Mouse (Mus musculus) heart, postnatal 36 days (tissue): Measurements from ENCODE around the gene Ankrd10. TPM values are rescaled to one million over a fixed set of nuclear protein-coding genes. Genes with fewer than 3 reads are reported as not detected.
"Not testable (repeated sequence)": the region's sequence is repeated elsewhere in the genome, so short reads cannot be mapped to it uniquely, and the experiment has no call there.

Source experiments
- DNase-seq, 2 experiments: peaks; one replicate each; pipeline ENCODE4 v3.0.0; 2021 to 2022
- intact Hi-C: fragments of 180-260 bp; cut with DNase I; formaldehyde crosslinking; loops from one replicate; pipeline ENCODE4 v1.15.1; 2025
- total RNA-seq, 2 experiments: library from RNA; stranded (reverse); gene quantifications; 2 replicates each; pipeline ENCODE4 v1.2.3; 2021

Gene Ankrd10
- 10 to 100 TPM; 22.1 to 26.0 TPM for total RNA-seq

DNA sequence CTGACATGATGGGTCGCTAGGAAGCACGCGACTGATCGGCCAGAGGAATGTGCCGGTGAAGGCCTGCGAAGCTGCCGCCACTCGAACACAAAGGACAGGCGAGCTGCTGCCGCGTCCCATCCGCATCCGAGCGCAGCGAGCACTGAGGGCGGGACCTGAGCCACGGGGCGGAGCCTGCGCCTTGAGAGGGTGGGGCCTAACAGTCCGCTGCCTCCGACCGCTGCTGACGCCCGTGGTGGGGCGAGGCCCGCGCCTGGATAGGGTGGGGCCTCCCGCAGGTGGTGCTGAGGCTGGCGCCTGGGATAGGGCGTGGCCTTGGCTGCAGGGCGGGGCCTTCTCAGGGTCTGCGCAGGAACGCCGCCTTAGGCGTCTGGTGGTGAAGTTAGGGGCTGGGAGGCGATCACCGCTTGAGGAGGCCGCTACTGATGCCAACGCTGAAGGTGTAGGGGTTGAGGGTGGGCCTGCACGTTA lies at the start of gene Ankrd10:
TSS of gene Ankrd10 (minus strand) at position 147 of the 471 bp plus-strand sequence.
- DNase-seq: peak; percentile 96
- intact Hi-C loops: loop anchor here (2.0 to 10.0 kb wide), 3 partner anchors 65 to 691 kb away; partner anchors contain the start of gene 1700016D06Rik

DNA sequence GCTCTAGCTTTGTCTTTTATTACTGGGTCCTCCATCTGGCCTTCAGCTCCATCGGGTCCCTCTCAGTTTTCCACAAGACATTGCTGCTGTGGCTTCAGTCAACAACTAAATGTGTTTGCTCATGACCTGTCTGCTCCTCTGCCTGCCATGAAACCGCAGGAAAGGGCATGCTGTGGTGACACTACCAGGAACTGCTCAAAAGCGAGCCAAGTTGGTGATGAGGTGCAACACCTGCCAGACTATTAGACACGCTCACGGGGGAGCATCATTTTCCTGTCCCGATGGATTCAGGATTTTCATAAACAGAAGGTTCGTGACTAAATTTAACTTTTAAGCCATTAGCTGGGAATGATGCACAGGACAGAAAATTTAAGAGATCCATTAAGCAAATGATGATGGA lies 49.0 kb upstream of the Ankrd10 start:
- DNase-seq: no peak
- intact Hi-C loops: no loop called here

DNA sequence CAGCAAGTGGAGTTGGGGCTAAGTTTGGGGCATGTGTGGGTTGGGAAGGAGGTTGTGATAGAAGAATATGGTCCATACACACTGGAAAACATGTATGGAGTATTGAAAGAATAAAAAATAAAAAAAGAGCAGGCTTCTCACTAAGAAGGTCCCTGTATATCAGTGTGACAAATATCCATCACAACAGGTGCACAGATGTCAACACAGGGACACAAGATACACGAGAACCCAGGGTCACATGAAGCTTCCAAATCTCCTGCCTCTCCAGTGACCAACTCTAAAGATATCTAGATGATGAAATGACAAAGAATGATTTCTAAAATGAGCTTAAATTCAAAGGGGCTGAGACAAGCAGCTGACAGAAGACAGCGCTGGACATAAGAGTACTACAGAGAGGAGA lies 32.8 kb upstream of the Ankrd10 start:
- no peak for DNase-seq
- intact Hi-C loops: no loop called here

DNA sequence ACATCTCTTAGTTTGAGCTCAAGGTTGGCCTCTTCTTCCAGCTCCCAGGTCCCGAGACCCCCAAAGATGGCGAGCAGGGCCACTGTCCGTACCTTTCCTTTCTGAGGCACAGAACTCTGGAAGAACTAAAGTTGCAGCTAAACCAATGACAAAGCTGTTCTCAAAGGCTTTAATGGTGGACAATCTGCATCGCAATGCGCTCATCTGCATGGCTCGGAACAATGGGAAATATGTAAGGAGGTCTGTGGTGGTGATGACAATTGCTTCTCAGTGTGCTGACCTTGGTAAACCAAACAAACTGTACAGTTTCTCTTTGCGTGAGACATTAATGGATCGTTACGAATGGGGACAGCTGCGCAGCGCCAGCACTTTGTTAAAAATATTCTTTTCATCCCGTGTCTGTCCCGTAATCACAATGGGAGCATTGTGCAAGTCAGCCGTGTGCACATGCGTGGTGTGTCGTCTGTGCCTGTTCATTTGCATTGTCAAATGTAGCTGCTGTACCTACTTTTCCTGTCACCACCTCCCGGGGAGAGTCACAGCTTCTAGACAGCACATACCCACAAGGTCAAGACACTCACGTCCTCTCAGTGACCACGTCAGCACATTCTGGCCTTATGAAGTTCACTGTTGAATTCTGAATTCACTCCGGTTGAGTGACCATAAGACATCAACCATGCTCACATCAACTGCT lies 30.6 kb upstream of the Ankrd10 start:
- intact Hi-C loops, DNase-seq: not testable (repeated sequence)

DNA sequence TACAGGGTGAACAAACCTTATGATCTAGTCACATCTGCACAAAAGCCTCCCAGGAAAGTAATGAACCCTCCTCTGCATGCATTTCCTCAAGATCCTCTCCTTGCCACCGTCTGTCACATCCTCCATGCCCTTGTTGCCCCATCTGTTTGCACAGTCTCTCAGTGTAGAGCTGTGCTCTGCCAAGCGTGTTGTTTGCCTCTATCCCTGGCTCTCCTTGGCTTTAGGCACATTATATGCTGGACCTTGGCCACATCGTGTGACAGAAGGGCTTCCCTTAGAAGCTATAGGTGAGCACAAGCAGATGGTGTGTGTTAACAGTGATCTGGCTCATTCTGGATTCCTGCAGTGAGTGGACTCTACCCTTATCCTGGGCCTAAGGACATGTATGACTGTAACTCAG lies 26.4 kb upstream of the Ankrd10 start:
- intact Hi-C loops: no loop called here
- no peak for DNase-seq

DNA sequence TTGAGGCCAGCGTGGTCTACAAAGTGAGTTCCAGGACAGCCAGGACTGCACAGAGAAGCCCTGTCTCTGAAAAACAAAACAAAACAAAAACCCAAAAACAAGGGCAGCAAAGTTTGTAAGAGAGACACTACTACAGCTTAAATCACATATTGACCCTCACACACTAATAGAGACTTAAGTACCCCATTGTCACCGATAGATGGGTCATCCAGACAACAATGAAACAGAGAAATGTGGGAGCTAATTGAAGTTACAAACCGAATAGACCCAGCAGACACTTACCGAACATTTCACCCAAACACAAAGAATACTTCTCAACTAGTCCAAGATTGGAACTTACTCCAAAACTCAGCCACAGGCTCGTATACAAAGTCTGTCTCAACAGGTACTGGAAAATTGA lies 14.5 kb upstream of the Ankrd10 start:
- DNase-seq: no peak
- intact Hi-C loops: no loop called here

DNA sequence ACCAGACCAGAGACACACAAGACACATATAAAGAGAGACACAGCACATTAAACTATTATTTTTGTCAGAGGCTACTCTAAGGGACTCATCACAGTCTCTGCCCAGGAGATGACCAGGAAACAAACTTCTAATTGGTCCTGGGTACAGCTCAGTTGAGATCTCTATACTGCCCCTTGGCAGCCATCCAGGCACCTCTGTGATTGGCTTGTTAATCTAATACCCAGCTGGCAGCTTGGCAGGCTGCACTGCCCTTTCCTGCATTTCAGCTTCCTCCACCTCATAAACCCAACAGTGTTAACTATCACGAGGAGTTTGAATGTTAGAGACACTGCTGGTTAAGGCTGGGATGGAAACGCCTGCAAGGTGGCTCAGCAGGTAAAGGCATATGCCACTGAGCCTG lies 7.6 kb upstream of the Ankrd10 start:
- no peak for DNase-seq
- intact Hi-C loops: no loop called here

DNA sequence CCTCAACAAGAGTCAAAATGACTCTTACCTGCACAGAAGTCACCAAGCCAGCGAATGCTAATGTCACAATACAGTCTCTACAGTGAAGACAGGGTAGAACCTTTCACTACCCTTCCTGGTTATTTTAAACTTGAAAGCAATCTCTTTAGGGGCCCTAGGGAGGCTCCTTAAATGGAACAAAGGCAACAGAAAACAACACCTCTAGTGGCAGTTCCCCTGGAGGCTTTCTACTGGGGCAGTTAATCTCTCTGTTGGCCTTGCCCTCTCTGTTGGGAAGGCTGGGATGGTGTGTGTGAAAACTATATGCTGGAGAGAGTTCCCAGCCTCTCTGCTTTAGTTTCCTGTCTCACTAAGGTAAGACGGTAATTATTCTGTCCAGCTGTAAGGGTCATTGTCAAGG lies 5.0 kb upstream of the Ankrd10 start:
- intact Hi-C loops: no loop called here
- no peak for DNase-seq

DNA sequence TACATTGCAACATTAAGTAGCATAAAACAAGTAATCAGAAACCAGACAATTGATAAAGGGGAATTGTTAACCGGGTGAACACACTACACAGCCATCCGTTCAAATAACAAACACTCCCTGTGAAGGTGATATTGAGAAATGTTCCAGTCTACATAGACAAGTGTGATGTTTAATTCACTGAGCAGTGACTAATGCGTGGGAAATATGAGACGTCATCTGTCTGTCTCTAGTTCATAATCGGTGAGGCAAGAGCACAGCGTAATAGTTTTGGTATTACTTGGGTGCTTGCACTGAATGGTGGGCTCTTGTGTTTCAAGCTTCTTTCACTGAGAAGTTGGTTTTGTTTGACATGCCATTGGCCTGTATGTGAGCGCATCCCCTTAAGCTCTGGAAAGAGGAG lies 2.0 kb upstream of the Ankrd10 start:
- no peak for DNase-seq
- intact Hi-C loops: loop anchor here (2.0 to 10.0 kb wide), 2 partner anchors 63 to 693 kb away; partner anchors contain the start of gene 1700016D06Rik

DNA sequence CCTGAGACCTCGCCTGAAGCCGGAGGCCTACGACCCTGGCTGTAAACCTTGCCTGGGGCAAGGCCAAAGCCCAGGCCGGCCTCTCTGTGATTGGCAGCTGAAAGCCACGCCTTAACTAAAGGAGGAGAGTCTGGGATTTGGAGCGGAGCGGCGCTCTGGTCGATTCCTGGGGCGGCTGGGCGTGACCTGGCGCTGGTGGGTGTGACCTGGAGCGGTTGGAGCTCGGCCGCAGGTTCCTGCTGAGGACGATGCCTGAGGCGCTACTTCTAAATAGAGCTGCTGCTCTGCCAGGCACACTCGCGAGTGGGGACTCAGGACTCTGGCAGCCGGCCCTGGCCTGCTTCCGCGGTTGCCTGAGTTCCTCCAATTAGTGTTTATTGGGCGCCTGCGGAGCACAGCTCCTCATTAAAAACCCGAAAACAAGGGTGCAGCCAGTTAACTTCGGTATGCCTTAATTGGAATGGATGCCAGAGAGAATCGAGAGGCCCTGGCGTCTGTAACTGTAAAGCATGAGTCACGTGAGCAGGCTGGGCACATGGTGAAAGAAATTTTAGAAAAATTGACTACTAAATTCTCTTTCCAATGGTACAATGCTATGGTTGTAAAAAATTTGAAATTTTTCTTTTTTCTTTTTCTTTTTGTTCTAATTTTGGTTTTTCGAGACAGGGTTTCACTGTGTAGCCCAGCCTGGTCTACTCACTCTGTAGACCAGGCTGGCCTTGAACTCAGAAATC lies 934 bp upstream of the Ankrd10 start:
- DNase-seq: peak; percentile 81 to 84
- intact Hi-C loops: loop anchor here (2.0 to 10.0 kb wide), 2 partner anchors 64 to 692 kb away; partner anchors contain the start of gene 1700016D06Rik

DNA sequence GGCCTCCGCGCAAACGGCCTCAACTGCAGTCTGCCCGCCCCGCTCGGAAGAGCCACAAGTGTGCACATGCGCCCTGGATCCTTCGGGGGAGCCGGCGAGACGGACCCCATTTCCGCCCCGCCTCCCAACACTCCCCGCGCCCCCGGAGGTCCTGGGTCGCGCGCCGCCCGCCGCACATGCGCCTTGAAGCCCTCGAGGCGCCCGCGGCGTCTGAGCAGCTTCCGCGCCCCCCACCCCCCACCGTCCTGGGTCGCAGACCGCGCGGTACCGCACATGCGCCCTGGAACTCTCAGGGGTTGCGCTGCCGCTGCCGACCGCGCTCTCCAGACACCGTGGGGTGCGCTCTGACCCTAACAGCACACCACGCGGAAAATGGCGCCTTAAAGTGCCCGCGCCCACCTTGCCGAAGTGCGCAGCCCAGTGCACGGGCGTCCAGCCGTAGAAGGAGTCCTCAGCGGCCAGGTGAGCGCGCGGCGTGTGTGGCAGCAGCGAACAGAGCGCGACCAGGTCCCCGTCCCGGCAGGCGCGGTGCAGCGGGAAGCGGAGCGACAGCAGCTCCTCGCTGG lies 462 bp downstream of the Ankrd10 start:
- peak; percentile 82 to 85 for DNase-seq
- intact Hi-C loops: loop anchor here (2.0 to 10.0 kb wide), 2 partner anchors 76 to 690 kb away; no protein-coding TSS in a partner anchor

DNA sequence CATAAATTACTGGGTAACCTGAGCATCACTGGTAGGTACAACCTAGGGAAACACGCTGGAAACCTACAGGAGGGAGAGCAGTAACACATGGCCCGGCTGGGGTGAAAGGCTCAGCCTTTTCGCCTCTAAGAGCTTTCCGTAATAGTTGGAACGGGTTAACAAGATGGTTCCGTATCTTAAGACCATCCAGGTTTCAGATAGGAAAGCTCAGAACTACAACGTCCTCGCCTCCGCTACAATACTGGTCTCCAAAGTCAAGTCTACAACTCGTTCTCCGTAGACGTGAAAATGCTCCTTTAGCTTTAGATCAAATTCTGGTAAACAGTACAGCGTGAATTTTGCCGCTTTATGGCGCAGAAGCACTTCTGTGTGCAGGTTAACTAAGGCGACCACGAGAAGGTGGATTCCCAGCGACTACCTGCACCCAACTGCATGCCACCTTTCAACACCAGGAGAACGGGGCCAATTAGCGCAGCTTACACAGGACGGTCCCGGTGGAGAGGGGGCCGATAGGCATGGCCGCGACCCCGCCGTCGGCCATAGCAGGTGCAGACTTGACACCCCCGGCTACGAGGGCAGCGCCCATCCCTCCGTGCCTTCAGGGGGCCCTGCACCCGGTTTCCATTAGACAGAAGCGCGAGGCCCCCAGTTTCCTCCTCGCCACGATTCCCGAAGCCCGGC lies 1.1 kb downstream of the Ankrd10 start:
- intact Hi-C loops: loop anchor here (2.0 to 10.0 kb wide), 3 partner anchors 76 to 690 kb away; no protein-coding TSS in a partner anchor
- no peak for DNase-seq

DNA sequence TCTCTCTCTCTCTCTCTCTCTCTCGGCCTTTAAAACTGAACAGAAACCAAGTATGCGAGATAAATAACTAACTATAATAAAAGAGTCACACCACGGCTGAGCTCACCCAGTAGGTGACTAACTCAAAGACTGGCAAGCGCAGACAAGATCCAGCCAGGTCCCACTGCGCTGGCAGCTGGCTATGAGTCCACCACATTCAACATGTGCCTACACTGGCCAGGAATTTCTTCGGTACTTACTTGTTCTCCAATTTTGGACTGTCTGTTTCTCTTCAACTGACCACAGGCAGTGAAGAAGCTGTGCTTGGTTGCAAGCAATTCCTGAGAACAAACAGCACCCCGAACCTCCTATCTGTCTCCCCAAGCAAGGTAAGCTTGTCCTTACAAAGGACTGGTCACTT lies 2.1 kb downstream of the Ankrd10 start:
- DNase-seq: peak in 1 of 2 experiments; percentile 20
- intact Hi-C loops: loop anchor here (5.0 to 10.0 kb wide), 2 partner anchors 124 to 689 kb away; no protein-coding TSS in a partner anchor

DNA sequence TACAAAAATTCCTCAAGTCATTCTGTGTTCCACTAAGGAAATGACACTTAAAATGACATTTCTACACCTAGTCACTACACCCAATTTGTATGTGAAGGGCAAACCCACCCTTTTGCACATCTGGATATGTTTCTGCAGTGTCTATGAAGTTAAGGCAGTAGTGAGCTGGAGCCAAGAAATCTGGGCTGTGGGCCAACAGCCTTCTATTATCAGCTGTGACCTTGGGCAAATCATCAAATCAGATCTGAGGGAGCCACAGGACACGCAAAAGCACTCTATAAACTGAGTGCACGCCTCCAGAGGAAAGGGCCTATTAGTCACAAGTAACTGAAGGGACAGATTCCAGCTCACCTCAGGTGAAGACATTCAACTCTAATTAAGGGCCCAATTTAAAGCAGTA lies 3.2 kb downstream of the Ankrd10 start:
- intact Hi-C loops: loop anchor here (5.0 to 10.0 kb wide), 2 partner anchors 125 to 688 kb away; no protein-coding TSS in a partner anchor

DNA sequence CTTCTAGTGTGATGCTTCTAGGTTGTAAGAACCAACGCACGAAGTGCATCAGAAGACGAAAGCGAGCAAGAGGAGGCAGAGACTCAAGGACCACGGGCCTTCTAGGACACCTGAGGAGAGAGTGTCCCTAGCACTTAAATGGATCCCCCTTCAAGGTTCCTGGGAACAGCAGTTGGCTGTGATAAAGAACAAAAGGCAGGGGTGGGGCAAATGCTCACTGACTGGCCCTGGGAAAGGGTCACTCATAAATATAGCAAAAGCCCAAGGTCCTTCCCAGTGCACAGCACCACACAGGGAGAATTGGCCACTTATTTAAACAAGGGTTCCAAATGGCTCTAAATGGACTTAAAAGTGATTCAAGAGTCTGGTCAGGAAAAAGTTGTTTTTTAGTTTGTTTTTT lies 6.4 kb downstream of the Ankrd10 start:
- intact Hi-C loops: no loop called here
- no peak for DNase-seq

More for the DNA sequence above, 3.2 kb downstream of the Ankrd10 start:
- DNase-seq: peak; percentile 63 to 73

DNA sequence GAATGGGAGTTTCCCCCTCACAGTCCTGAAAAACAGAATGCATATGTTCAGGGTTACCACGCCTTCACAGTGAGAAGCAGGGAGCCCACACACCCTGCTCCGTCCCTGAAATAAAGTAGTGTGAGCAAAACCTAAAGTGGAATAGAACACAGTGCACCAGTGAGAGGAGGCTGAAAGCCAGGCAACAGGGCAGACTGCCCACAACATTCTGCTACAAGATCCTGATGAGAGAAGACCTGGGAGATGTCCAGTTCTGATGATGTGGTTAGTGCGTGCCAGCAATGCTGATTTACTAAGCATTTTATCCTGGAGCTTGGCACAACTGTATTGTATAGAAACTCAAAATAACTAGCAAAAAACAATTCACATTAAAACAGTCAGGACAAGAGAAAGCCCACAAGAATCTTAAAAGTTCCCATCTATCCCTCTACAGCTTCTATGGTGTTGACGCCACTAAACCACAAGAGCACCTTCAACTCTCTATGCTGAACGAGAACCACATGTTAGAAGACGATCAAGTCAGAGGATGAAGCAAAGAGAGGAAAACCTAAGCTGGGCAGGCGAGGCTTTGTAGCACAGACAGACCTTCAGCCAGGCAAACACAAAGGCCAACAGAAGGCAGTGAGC lies 6.9 kb downstream of the Ankrd10 start:
- intact Hi-C loops: no loop called here
- DNase-seq: peak in 1 of 2 experiments; percentile 23

DNA sequence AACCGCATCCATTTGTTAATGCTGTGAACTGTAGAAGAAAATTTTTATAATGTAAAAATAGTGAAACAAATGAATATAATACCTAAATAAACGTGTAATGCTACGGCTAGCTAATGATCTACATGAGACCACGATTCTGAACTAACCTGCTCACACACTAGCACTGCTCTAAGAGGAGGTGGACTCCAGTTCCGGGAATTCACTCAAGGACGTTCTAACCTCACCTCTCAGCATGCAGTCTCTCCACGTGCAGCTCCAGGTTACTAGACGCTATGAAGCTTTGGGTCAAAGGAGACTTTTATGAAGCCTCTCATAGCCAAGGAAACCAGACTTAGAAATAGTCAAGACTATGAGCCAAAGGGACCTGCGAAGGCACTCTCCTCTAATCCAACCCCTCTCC lies 7.8 kb downstream of the Ankrd10 start:
- DNase-seq: no peak
- intact Hi-C loops: no loop called here

DNA sequence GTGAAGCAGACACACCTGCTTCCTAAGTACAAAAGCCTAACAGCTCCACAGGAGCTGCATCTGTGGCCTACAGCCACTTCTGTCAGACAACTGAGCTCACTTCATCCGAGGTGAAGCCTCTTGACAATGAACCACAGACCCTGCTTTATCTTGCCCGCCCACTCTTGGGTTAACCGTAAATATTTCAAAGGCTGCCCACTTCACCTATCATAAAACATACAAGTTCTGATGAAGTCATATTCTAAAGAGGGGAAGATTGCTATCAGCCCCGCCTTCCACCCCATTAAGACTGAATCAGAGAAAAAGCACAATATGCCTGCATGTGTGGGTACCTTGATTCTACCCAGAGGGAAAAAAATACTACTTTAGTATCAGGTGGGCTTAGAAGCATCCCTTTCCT lies 10.5 kb downstream of the Ankrd10 start:
- intact Hi-C loops: no loop called here
- DNase-seq: no peak

DNA sequence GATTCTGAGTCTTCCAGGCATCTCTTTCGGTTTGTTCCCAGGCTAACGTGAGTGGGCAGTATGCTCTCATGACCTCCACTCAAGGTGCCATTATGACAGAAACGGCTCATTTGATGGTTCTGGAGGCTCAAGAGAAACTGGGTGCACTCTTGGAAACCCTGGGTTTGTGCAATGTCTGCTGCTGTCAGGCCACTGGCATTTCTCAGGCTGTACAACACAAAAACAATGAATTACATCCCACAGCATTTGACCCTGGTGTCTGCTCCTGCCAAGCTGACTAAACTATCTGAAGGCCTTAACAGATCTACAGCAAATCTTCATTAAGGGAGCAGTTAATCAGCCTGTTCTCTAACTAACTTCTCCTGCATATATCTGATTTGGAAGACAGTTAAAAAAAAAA lies 16.5 kb downstream of the Ankrd10 start:
- DNase-seq: no peak
- intact Hi-C loops: loop anchor here (5.0 kb wide), 1 partner anchor 83 kb away; the partner anchor contains the start of gene 1700016D06Rik

DNA sequence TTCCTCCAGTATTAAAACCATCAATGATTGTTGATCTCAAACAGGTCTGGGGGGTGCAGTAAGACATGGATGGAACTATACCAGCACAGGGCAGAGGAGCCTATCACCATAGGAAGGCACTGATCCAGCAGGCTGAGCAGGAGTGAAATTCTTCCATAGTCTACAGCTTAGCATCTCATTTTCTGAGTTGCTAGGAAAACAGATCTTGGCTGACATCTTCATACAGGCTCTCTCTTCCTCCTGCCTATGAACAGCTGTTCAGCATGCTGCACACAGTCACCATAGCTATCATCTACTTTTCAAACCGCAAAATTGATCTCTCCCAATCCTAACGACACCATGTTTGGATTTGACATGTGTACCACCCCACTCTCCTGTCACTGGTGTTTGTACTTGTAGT lies 17.5 kb downstream of the Ankrd10 start:
- intact Hi-C loops: loop anchor here (5.0 kb wide), 1 partner anchor 84 kb away; the partner anchor contains the start of gene 1700016D06Rik
- no peak for DNase-seq
